26 mouse cellular contexts compared by ENCODE assay signal in genomic region chr16:36627740-36628139, GRCm38 (mm10). TPM values are rescaled to one million over a fixed set of nuclear protein-coding genes. Genes with fewer than 3 reads are reported as not detected.
DNase-seq lines count a peak whose midpoint lies in the region; ATAC-seq and TF ChIP-seq lines count a peak whose summit lies in the region.
"Had no signal": no experiment of that assay in that cellular context is flagged by ENCODE, and none has a peak within 500 bp of the region (broad histone marks: within the 10 kb centered on the region; RNA-seq: fewer than 3 reads in every experiment).

No protein-coding gene starts in this region.

- in situ Hi-C loops in CH12.LX (cut with MboI; ENCODE audit: low pct_ligation_motif_present, low pct_unique_long_range_greater_than_20kb, low sequenced_read_pairs) = loop anchor here (10.0 kb wide), 1 partner anchor 143 kb away; no protein-coding TSS in a partner anchor

- dilution Hi-C loops in CH12.LX (cut with MboI; ENCODE audit: extremely low pct_ligation_motif_present, extremely low pct_unique_long_range_greater_than_20kb, low sequenced_read_pairs) = no loop called here

- peaks cover 16% of the 10 kb centered on the region for H3K79me2 ChIP-seq in CH12.LX (replicated peaks; ENCODE audit: control insufficient read depth, extremely low read depth, insufficient read depth, poor library complexity, severe bottlenecking)
- H3K79me2 ChIP-seq in macrophage (ENCODE audit: inconsistent target) = no peaks in the 10 kb centered on the region

- peak; percentile 48 for DNase-seq in heart, embryonic 10.5 days (ENCODE audit: low spot score)
- no peak for DNase-seq in heart, adult 8-10 months (ENCODE audit: low spot score)
- peak; percentile 61 for DNase-seq in CH12.LX (ENCODE audit: extremely low read depth)
- no peak for DNase-seq in left cerebral cortex, adult 18-20 months (ENCODE audit: low spot score in 2 of 2)
- DNase-seq: adrenal gland, adult 2 months; adrenal gland, postnatal 10 days; adrenal gland, postnatal 25 days; B cell, adult 2 months; cerebellum, adult 11 months; cerebellum, adult 18-20 months; cerebellum, adult 8-10 months; cerebellum, adult 9-11 months; cerebellum, postnatal 14 days; cerebellum, postnatal 36 days; embryo, embryonic 11 days had no signal

- H3K9ac ChIP-seq in CH12.LX (ENCODE audit: insufficient read depth, low read depth) = 0 out of 2 replicates have a peak overlapping the region, but pooled peaks have one; percentile 34
- H3K9ac ChIP-seq: embryonic facial prominence, embryonic 13.5 days; embryonic facial prominence, embryonic 15.5 days; forebrain, embryonic 12.5 days had no signal

- no peaks in the 10 kb centered on the region for H3K4me1 ChIP-seq in heart, embryonic 10.5 days
- H3K4me1 ChIP-seq in CH12.LX (ENCODE audit: control insufficient read depth in 1 of 2, insufficient read depth in 2 of 2) = peaks cover 35 to 94% of the 10 kb centered on the region in 2 experiments
- H3K4me1 ChIP-seq: embryonic facial prominence, embryonic 13.5 days; embryonic facial prominence, embryonic 15.5 days; forebrain, embryonic 10.5 days; forebrain, embryonic 12.5 days had no signal

- ATAC-seq in inflammation-experienced regulatory T-cells, adult 6 months = no peak
- ATAC-seq: CD4-positive, CD25-positive, alpha-beta regulatory T cell, adult 4 months; forebrain, embryonic 14.5 days; forebrain, embryonic 16.5 days had no signal

- H3K36me3 ChIP-seq in heart, embryonic 10.5 days = no peaks in the 10 kb centered on the region
- H3K36me3 ChIP-seq in CH12.LX (replicated peaks in 1 of 2; ENCODE audit: control insufficient read depth in 1 of 2, insufficient read depth in 1 of 2, low read length in 1 of 2) (peaks cover 8 to 57% of the 10 kb centered on the region in 2 experiments), macrophage (ENCODE audit: inconsistent target) (no peaks in the 10 kb centered on the region)
- H3K36me3 ChIP-seq: embryonic facial prominence, embryonic 13.5 days; embryonic facial prominence, embryonic 15.5 days; forebrain, embryonic 10.5 days; forebrain, embryonic 12.5 days had no signal

- no peaks in the 10 kb centered on the region for H3K9me3 ChIP-seq in heart, embryonic 10.5 days
- no peaks in the 10 kb centered on the region for H3K9me3 ChIP-seq in CH12.LX (replicated peaks; ENCODE audit: low read length)
- H3K9me3 ChIP-seq: embryonic facial prominence, embryonic 13.5 days; embryonic facial prominence, embryonic 15.5 days; forebrain, embryonic 10.5 days; forebrain, embryonic 12.5 days had no signal

- TF ChIP-seq POLR2A in CH12.LX (IDR thresholded peaks at IDR 0.05; ENCODE audit: low read depth, low read length) = no peak

- H3K27ac ChIP-seq in heart, embryonic 10.5 days = no peak overlapping the region
- H3K27ac ChIP-seq in CH12.LX (ENCODE audit: insufficient read depth, low read depth) (peak overlapping the region; percentile 97), macrophage (peak overlapping the region; percentile 27)
- H3K27ac ChIP-seq: embryonic facial prominence, embryonic 13.5 days; embryonic facial prominence, embryonic 15.5 days; forebrain, embryonic 10.5 days; forebrain, embryonic 12.5 days had no signal

- H3K4me3 ChIP-seq in heart, embryonic 10.5 days = no peak overlapping the region
- H3K4me3 ChIP-seq in CH12.LX (replicated peaks in 1 of 3; ENCODE audit: low read depth in 2 of 3, low read length in 2 of 3, poor library complexity in 1 of 3) = peak overlapping the region in 1 of 3 experiments; percentile 25
- H3K4me3 ChIP-seq in macrophage (ENCODE audit: inconsistent target) = no peak overlapping the region
- H3K4me3 ChIP-seq: embryonic facial prominence, embryonic 13.5 days; embryonic facial prominence, embryonic 15.5 days; erythroblast, embryonic 14.5 days; forebrain, embryonic 10.5 days; forebrain, embryonic 12.5 days had no signal

- no peak for TF ChIP-seq CTCF in CH12.LX (conservative IDR thresholded peaks at IDR 0.05 in 1 of 2, IDR thresholded peaks at IDR 0.05 in 1 of 2; ENCODE audit: low read depth in 2 of 2, low read length in 2 of 2)

- 78% methylated on average over 1 of the region's 1 CpGs for WGBS in heart, embryonic 10.5 days
- WGBS in macrophage (ENCODE audit: missing documents) = 89% methylated on average over 1 of the region's 1 CpGs

- no peak for TF ChIP-seq RAD21 in CH12.LX (IDR thresholded peaks at IDR 0.05; ENCODE audit: low read depth, low read length)

- no peaks in the 10 kb centered on the region for H3K27me3 ChIP-seq in heart, embryonic 10.5 days (ENCODE audit: insufficient read depth, poor library complexity, severe bottlenecking)
- no peaks in the 10 kb centered on the region for H3K27me3 ChIP-seq in CH12.LX (replicated peaks)
- H3K27me3 ChIP-seq: embryonic facial prominence, embryonic 13.5 days; embryonic facial prominence, embryonic 15.5 days; forebrain, embryonic 12.5 days had no signal

- TF ChIP-seq EP300 in CH12.LX (IDR thresholded peaks at IDR 0.05; ENCODE audit: low read length) = peak; percentile 54

- H3K4me2 ChIP-seq in CH12.LX (ENCODE audit: insufficient read depth, low read depth, poor library complexity, severe bottlenecking) = peak overlapping the region; percentile 14; the same call in 1 of the 2 replicates
- H3K4me2 ChIP-seq: embryonic facial prominence, embryonic 13.5 days; embryonic facial prominence, embryonic 15.5 days; forebrain, embryonic 12.5 days had no signal

TF ChIP-seq in CH12.LX, 34 proteins besides CTCF, POLR2A, EP300 and RAD21 (continues in another document):
- TF ChIP-seq ELF1 (IDR thresholded peaks at IDR 0.05; ENCODE audit: low read depth, low read length) = peak; percentile 38; the same call in 1 of the 2 replicates
- TF ChIP-seq POLR2AphosphoS2 (IDR thresholded peaks at IDR 0.05; ENCODE audit: low read depth, low read length) = no peak
- TF ChIP-seq CHD2 (IDR thresholded peaks at IDR 0.05; ENCODE audit: low read length) = no peak
- TF ChIP-seq MAX (IDR thresholded peaks at IDR 0.05; ENCODE audit: low read length) = no peak
- TF ChIP-seq TBP (conservative IDR thresholded peaks at IDR 0.05; ENCODE audit: low read depth, low read length) = no peak
- 0 out of 2 replicates have a peak, but pooled peaks have one; percentile 19 for TF ChIP-seq NRF1 (IDR thresholded peaks at IDR 0.05; ENCODE audit: low read depth, low read length)
- no peak; the same call in 1 of the 2 replicates for TF ChIP-seq RCOR1 (conservative IDR thresholded peaks at IDR 0.05; ENCODE audit: low read depth, low read length)
- TF ChIP-seq ETS1 (conservative IDR thresholded peaks at IDR 0.05; ENCODE audit: low read depth, low read length) = peak; percentile 66
- no peak for TF ChIP-seq HCFC1 (IDR thresholded peaks at IDR 0.05; ENCODE audit: low read depth, low read length)
- TF ChIP-seq UBTF (IDR thresholded peaks at IDR 0.05; ENCODE audit: low read depth, low read length) = no peak
- TF ChIP-seq E2F4 (IDR thresholded peaks at IDR 0.05; ENCODE audit: insufficient replicate concordance, low read depth, low read length) = no peak
- no peak for TF ChIP-seq JUND (conservative IDR thresholded peaks at IDR 0.05; ENCODE audit: low read depth, low read length)
- TF ChIP-seq JUN (IDR thresholded peaks at IDR 0.05; ENCODE audit: insufficient read depth, low read depth, low read length) = no peak
- TF ChIP-seq MAFK (IDR thresholded peaks at IDR 0.05; ENCODE audit: insufficient replicate concordance, low read length) = no peak
- TF ChIP-seq ZKSCAN1 (IDR thresholded peaks at IDR 0.05; ENCODE audit: borderline replicate concordance, low read depth, low read length) = no peak
- TF ChIP-seq SIN3A (IDR thresholded peaks at IDR 0.05; ENCODE audit: low read length) = no peak
- no peak for TF ChIP-seq ZC3H11A (IDR thresholded peaks at IDR 0.05; ENCODE audit: low read depth, low read length)
- no peak for TF ChIP-seq USF2 (conservative IDR thresholded peaks at IDR 0.05; ENCODE audit: low read depth, low read length)
- TF ChIP-seq ZMIZ1 (IDR thresholded peaks at IDR 0.05; ENCODE audit: low read depth, low read length) = no peak
- TF ChIP-seq IRF4 (IDR thresholded peaks at IDR 0.05; ENCODE audit: low read depth, low read length) = peak; percentile 52; the same call in 1 of the 2 replicates
- TF ChIP-seq SMC3 (IDR thresholded peaks at IDR 0.05; ENCODE audit: low read depth, low read length) = no peak
- TF ChIP-seq BHLHE40 (IDR thresholded peaks at IDR 0.05; ENCODE audit: low read depth, low read length) = peak; percentile 69
- TF ChIP-seq MEF2A (IDR thresholded peaks at IDR 0.05; ENCODE audit: borderline replicate concordance, low read depth, low read length) = no peak; the same call in 1 of the 2 replicates
- TF ChIP-seq CHD1 (IDR thresholded peaks at IDR 0.05; ENCODE audit: low read depth, low read length) = no peak
- TF ChIP-seq ZNF384 (IDR thresholded peaks at IDR 0.05; ENCODE audit: low read depth, low read length) = no peak
- no peak for TF ChIP-seq NELFE (IDR thresholded peaks at IDR 0.05; ENCODE audit: low read depth, low read length)
- TF ChIP-seq MYC (IDR thresholded peaks at IDR 0.05; ENCODE audit: low read depth, low read length) = no peak
- TF ChIP-seq KAT2A (IDR thresholded peaks at IDR 0.05; ENCODE audit: insufficient replicate concordance, low read length) = no peak
- no peak for TF ChIP-seq MAZ (IDR thresholded peaks at IDR 0.05; ENCODE audit: low read depth, low read length)
- no peak for TF ChIP-seq GABPA (IDR thresholded peaks at IDR 0.05; ENCODE audit: insufficient replicate concordance, low read depth, low read length)
- no peak for TF ChIP-seq USF1 (IDR thresholded peaks at IDR 0.05; ENCODE audit: low read depth, low read length)
- TF ChIP-seq TCF12 (IDR thresholded peaks at IDR 0.05; ENCODE audit: low read depth, low read length) = peak; percentile 92

RNA-seq across cellular contexts. Expression of gene Cd86, which starts 38.1 kb away (rescaled TPM):
- polyA plus RNA-seq in heart, embryonic 10.5 days (2016; fragmentation: Nextera tagmentation; extraction: Ambion mirVana) = 0.30 TPM in 2 replicates
- 1 to 10 TPM in 2 of 4 experiments, under 1 TPM in 2; 0.47 to 1.3 (median 0.97) TPM for total RNA-seq in heart, adult 8-10 months (2022)
- total RNA-seq in CH12.LX (2012; rRNA removed) (60.0 and 113 TPM in 2 replicates), CH12.LX (2014; rRNA removed) (191 and 196 TPM in 2 replicates)
- polyA plus RNA-seq in CH12.LX (2012; ENCODE audit: insufficient read length, low read depth) (91.9 and 102 TPM in 2 replicates), macrophage (2018) (12.8 to 75.9 TPM (median 43.6 TPM) in 3 replicates)
- total RNA-seq in macrophage (2018; cell fraction: chromatin; rRNA removed) = 100 to 1,000 TPM in 17 of 26 experiments, 10 to 100 TPM in 9; 54.4 to 432 (median 121) TPM
- total RNA-seq in macrophage (2018; cell fraction: cytosol; rRNA removed) = 10 to 100 TPM; 37.4 to 92.5 (median 55.5) TPM
- 100 to 1,000 TPM in 22 of 26 experiments, 10 to 100 TPM in 4; 21.8 to 497 (median 168) TPM for total RNA-seq in macrophage (2018; cell fraction: nucleus; rRNA removed)
- 1 to 10 TPM in 1 of 2 experiments, under 1 TPM in 1; 0.98 to 1.9 TPM for total RNA-seq in left cerebral cortex, adult 18-20 months (2021)
- 10 to 100 TPM; 31.6 to 68.0 (median 48.2) TPM for polyA plus RNA-seq in inflammation-experienced regulatory T-cells, adult 6 months (2017; shearing (Covaris generic))
- total RNA-seq: MEL had no signal
- polyA plus RNA-seq: erythroblast, embryonic 14.5 days had no signal

Comparison
In these comparisons a context has a peak if more than half of its experiments do, and no peak if none do; other contexts are left out.
1. DNase-seq: peak in heart, embryonic 10.5 days (single experiment) and CH12.LX (single experiment); none in heart, adult 8-10 months (single experiment) and left cerebral cortex, adult 18-20 months (0 of 2).
2. RNA of gene Cd86, which starts 38.1 kb away (polyA plus RNA-seq): 91.9 to 102 TPM in CH12.LX, 31.6 to 68.0 TPM in inflammation-experienced regulatory T-cells, adult 6 months and 12.8 to 75.9 TPM in macrophage; 0.30 TPM in heart, embryonic 10.5 days; every median in the first group is over 10 times any median in the second.